Mouse (Mus musculus) intestine, postnatal 0 days (tissue): ENCODE results near the gene Gm28308. TPM values are rescaled to one million over a fixed set of nuclear protein-coding genes. Genes with fewer than 3 reads are reported as not detected.

ENCODE experiments used
- ATAC-seq: fragments of 200-750 bp; cut with Nextera tagmentation; 2 replicates; pipeline ENCODE4 v1.8.0; 2017; ENCODE audit warnings: mild to moderate bottlenecking, moderate TSS enrichment, moderate library complexity
- H3K27ac ChIP-seq: fragments of 300-500 bp; sonication (generic); 2 replicates; pipeline ENCODE4 v1.5.1; 2014; ENCODE audit warnings: mild to moderate bottlenecking, low read depth, low read length, moderate library complexity
- H3K27me3 ChIP-seq: fragments of 300-500 bp; sonication (generic); replicated peaks from 2 replicates; pipeline ENCODE4 v1.6.1; 2014; ENCODE audit warnings: low read length, mixed read lengths; ENCODE audit not compliant: control insufficient read depth, insufficient read depth
- H3K36me3 ChIP-seq: fragments of 300-500 bp; sonication (generic); 2 replicates; pipeline ENCODE4 v1.6.1; 2014; ENCODE audit warnings: mild to moderate bottlenecking, moderate library complexity; ENCODE audit not compliant: control insufficient read depth, insufficient read depth
- H3K4me1 ChIP-seq: fragments of 300-500 bp; sonication (generic); replicated peaks from 2 replicates; pipeline ENCODE4 v1.6.1; 2014; ENCODE audit warnings: antibody characterized with exemption, low read length, mixed read lengths; ENCODE audit not compliant: control insufficient read depth, insufficient read depth
- H3K4me2 ChIP-seq: fragments of 300-500 bp; sonication (generic); replicated peaks from 2 replicates; pipeline ENCODE4 v1.6.1; 2014; ENCODE audit warnings: low read depth, mild to moderate bottlenecking, moderate library complexity
- H3K4me3 ChIP-seq: fragments of 300-500 bp; sonication (generic); 2 replicates; pipeline ENCODE4 v1.5.1; 2014; ENCODE audit warnings: low read depth, low read length
- H3K9ac ChIP-seq: fragments of 300-500 bp; sonication (generic); 2 replicates; pipeline ENCODE4 v1.6.1; 2014; ENCODE audit warnings: mild to moderate bottlenecking, low read depth, low read length
- H3K9me3 ChIP-seq: fragments of 300-500 bp; sonication (generic); 2 replicates; pipeline ENCODE4 v1.6.1; 2016; ENCODE audit warnings: mixed run types; ENCODE audit not compliant: control insufficient read depth
- CTCF ChIP-seq: sonication (generic); IDR thresholded peaks from 2 replicates; pipeline ENCODE4 v1.5.1; 2016; ENCODE audit warnings: low read depth, mild to moderate bottlenecking, control low read depth, antibody characterized with exemption, moderate library complexity
- WGBS: fragments of 180-500 bp; shearing (Covaris S2); extraction: QIAGEN DNeasy Blood & Tissue Kit; methylation state at CpG from one replicate; pipeline ENCODE4 v1.1.7; 2014; 5-methylcytosine and 5-hydroxymethylcytosine counted together
- polyA plus RNA-seq: library from polyadenylated mRNA; unstranded; fragments of >200 nt; fragmentation: Nextera tagmentation; extraction: Ambion mirVana; gene quantifications from 2 replicates; pipeline ENCODE4 v1.2.1, GENCODE M21; 2015

Gm28308 gene
- polyA plus RNA-seq, 1 experiment from 2014 or later = not detected

DNA sequence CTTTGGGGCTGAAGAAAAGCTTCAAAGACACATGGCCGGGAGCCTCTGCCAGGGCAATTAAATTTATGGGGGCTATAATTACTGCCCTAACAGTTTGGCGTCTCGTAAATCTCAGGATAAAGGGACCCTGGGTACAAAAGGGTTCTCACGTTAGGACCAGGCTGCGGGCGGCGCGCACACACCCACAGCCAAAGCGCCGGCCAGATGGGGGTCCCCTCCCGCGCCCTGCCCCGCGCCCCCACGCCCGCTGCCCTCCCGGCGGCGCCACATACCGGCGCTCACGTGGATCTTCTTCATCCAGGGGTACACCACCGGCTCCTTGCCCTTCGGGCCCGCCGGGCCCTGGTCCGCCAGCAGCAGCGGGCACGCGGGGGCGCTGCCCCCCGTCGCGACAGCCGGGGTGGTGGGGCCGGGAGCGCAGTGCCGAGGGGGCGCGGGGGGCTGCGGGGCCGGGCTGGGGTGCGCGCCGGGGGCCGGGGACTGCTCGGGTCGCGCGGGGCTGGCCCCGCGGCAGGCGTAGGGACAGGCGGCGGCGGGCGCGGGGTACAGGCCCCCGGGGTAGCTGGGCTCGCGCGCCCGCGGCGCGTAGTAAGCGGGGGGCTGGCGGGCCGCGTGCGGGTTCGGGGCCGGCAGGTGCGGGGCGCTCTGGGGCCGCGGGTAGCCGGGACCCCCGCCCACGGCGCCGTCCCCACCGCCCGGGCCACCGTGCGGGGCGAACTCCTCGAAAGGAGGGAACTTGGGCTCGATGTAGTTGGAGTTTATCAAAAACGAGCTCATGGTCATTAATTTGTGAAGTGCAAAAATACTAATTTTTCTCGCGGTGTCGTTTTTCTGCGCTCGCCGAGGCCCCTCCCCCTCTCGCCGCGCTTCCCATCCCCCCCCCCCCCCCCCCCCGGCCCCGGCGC, 22.0 kb downstream of the Gm28308 start, which contains the start of gene Hoxa4:
Gene Hoxa4 (minus strand): TSS at position 848 of the 905 bp plus-strand sequence.
- Histone ChIP-seq H3K27ac (peak within 1 kb of the TSS; percentile 85), H3K27me3 (no peaks in the 10 kb centered on the region), H3K9ac (peak within 1 kb of the TSS; percentile 85), H3K4me1 (peaks cover 11% of the 10 kb centered on the region; the same call in 1 of the 2 replicates), H3K4me3 (peak within 1 kb of the TSS; percentile 68), H3K9me3 (no peaks in the 10 kb centered on the region), H3K4me2 (peak within 1 kb of the TSS; percentile 96), H3K36me3 (no peaks in the 10 kb centered on the region)
- WGBS = 2% methylated on average over 60 of the region's 102 CpGs
- peak; percentile 10; the same call in 1 of the 2 replicates for TF ChIP-seq CTCF
- peak; percentile 35 for ATAC-seq

DNA sequence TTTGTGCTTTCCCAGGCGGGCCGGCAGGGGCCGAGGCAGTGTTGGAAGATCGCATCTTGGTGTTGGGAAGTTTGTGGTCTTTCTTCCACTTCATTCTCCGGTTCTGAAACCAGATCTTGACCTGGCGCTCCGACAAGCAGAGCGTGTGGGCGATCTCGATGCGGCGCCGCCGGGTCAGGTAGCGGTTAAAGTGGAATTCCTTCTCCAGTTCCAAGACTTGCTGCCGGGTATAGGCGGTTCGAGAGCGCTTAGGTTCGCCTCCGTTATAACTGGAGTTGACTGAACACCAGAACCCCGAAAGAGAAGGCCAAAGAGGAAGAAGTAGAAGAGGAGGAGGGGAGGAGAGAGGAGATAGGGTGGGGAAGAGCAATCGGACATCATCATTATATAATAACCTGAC, 22.7 kb downstream of the Gm28308 start:
- H3K9ac ChIP-seq = peak overlapping the region; percentile 85
- no peak for TF ChIP-seq CTCF
- WGBS = 11% methylated on average over 23 of the region's 23 CpGs
- no peaks in the 10 kb centered on the region for H3K36me3 ChIP-seq
- peak overlapping the region; percentile 96 for H3K4me2 ChIP-seq
- H3K9me3 ChIP-seq = no peaks in the 10 kb centered on the region
- peak overlapping the region; percentile 68 for H3K4me3 ChIP-seq
- H3K27me3 ChIP-seq = 0 out of 2 replicates have a peak, but pooled peaks cover 4% of the 10 kb centered on the region
- ATAC-seq = no peak
- peaks cover 11% of the 10 kb centered on the region; the same call in 1 of the 2 replicates for H3K4me1 ChIP-seq
- peak overlapping the region; percentile 85 for H3K27ac ChIP-seq

GRCm38 (mm10) chr6:52189909-52190308, 23.2 kb downstream of the Gm28308 start:
- Histone ChIP-seq H3K27me3 (0 out of 2 replicates have a peak, but pooled peaks cover 4% of the 10 kb centered on the region), H3K4me3 (peak overlapping the region; percentile 68), H3K4me2 (peak overlapping the region; percentile 96), H3K36me3 (no peaks in the 10 kb centered on the region), H3K27ac (peak overlapping the region; percentile 85), H3K4me1 (peaks cover 11% of the 10 kb centered on the region; the same call in 1 of the 2 replicates), H3K9ac (0 out of 2 replicates have a peak overlapping the region, but pooled peaks have one; percentile 85), H3K9me3 (no peaks in the 10 kb centered on the region)
- WGBS = 47% methylated on average over 8 of the region's 8 CpGs
- ATAC-seq = no peak
- no peak for TF ChIP-seq CTCF

GRCm38 (mm10) chr6:52189172-52189591, 24.0 kb downstream of the Gm28308 start:
- no peaks in the 10 kb centered on the region for H3K9me3 ChIP-seq
- 50% methylated on average over 5 of the region's 5 CpGs for WGBS
- H3K27me3 ChIP-seq = 0 out of 2 replicates have a peak, but pooled peaks cover 4% of the 10 kb centered on the region
- H3K27ac ChIP-seq = 0 out of 2 replicates have a peak overlapping the region, but pooled peaks have one; percentile 85
- H3K4me3 ChIP-seq = no peak overlapping the region
- H3K4me2 ChIP-seq = peak overlapping the region; percentile 1; the same call in 1 of the 2 replicates
- no peak for TF ChIP-seq CTCF
- no peaks in the 10 kb centered on the region for H3K36me3 ChIP-seq
- peaks cover 14% of the 10 kb centered on the region; the same call in 1 of the 2 replicates for H3K4me1 ChIP-seq
- no peak for ATAC-seq
- no peak overlapping the region for H3K9ac ChIP-seq

DNA sequence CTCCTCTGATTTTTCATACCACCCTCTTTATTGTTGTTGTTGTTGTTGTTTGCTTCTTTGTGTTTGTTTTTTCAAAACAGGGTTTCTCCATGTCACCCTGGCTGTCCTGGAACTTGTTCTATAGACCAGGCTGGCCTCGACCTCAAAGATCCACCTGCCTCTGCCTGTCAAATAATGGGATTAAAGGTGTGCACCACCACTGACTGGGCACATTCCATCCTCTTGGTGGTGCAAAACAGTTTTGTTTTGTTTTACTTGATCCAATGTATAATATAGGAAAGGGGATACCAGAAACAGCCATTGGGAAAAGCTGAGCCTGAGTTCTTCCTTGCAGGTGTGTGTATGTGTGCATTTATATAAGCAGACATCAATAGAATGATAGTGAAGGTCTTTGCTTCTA, 26.6 kb downstream of the Gm28308 start:
- no peak overlapping the region for H3K4me2 ChIP-seq
- peaks cover 14% of the 10 kb centered on the region; the same call in 1 of the 2 replicates for H3K4me1 ChIP-seq
- no peak overlapping the region for H3K9ac ChIP-seq
- H3K4me3 ChIP-seq = no peak overlapping the region
- no peaks in the 10 kb centered on the region for H3K9me3 ChIP-seq
- no peaks in the 10 kb centered on the region for H3K36me3 ChIP-seq
- 0 out of 2 replicates have a peak, but pooled peaks cover 4% of the 10 kb centered on the region for H3K27me3 ChIP-seq
- peak; percentile 47; the same call in 1 of the 2 replicates for TF ChIP-seq CTCF
- WGBS = 66% methylated on average over 1 of the region's 1 CpGs
- no peak overlapping the region for H3K27ac ChIP-seq
- ATAC-seq = no peak

DNA sequence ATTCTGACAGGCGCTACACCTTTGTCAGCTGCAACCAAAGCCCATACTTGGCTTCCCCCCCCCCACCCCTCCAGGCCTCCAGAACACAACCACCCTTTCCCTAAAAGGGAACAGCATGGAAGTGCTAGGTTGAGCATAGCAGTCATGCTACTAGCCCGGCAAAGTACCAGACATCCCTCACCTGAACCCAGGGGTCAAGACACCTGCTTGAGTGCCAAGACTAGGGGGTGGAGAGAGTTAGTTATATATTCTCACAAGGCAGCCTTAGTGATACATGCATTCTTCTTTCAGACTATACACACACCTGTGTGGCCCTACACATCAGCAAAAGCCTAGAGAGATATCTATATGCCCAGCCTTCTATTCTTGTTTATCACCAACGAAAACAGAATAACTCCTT, 27.3 kb downstream of the Gm28308 start:
- peaks cover 14% of the 10 kb centered on the region; the same call in 1 of the 2 replicates for H3K4me1 ChIP-seq
- ATAC-seq = no peak
- H3K4me3 ChIP-seq = no peak overlapping the region
- H3K9me3 ChIP-seq = no peaks in the 10 kb centered on the region
- H3K9ac ChIP-seq = no peak overlapping the region
- no peak for TF ChIP-seq CTCF
- H3K27me3 ChIP-seq = 0 out of 2 replicates have a peak, but pooled peaks cover 4% of the 10 kb centered on the region
- no peak overlapping the region for H3K27ac ChIP-seq
- H3K36me3 ChIP-seq = no peaks in the 10 kb centered on the region
- WGBS = 55% methylated on average over 3 of the region's 3 CpGs
- peak overlapping the region; percentile 51 for H3K4me2 ChIP-seq
